Comparison of ENCODE assay signal across 34 mouse cellular contexts in the genomic region with DNA sequence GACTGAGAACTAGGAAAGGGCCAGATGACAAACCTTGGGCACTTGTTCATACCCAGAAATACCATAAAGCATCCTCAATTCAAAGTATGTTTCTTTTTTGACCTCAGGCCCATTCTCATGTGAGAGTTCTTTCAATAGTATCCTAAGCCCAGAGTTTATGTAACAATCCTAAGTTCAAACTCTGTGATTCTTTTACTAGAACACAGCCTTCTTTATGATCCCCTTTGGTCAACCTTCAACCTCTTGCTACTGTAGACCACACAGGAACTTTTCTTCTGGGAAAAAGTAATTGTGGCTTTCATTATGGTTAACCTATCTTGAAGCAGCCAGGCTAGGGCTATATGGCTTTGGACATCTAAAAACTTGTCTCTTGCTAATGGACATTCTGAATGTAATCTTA. TPM values are rescaled to one million over a fixed set of nuclear protein-coding genes. Genes with fewer than 3 reads are reported as not detected.
"Had no signal": no experiment of that assay in that cellular context is flagged by ENCODE, and none has a peak within 500 bp of the region (broad histone marks: within the 10 kb centered on the region; RNA-seq: fewer than 3 reads in every experiment).

No protein-coding gene starts in this region.

- H3K9me3 ChIP-seq: heart, embryonic 10.5 days; heart, embryonic 12.5 days; heart, embryonic 13.5 days; heart, embryonic 15.5 days; hindbrain, embryonic 10.5 days; hindbrain, embryonic 12.5 days; hindbrain, embryonic 13.5 days; hindbrain, embryonic 15.5 days; intestine, embryonic 15.5 days; kidney, embryonic 15.5 days had no signal

- ATAC-seq: hindbrain, embryonic 16.5 days; hindbrain, postnatal 0 days; inflammation-experienced regulatory T-cells, adult 6 months; intestine, embryonic 15.5 days; intestine, embryonic 16.5 days; intestine, postnatal 0 days had no signal

- H3K4me2 ChIP-seq: heart, embryonic 11.5 days; heart, embryonic 12.5 days; heart, embryonic 13.5 days; heart, embryonic 15.5 days; hindbrain, embryonic 12.5 days; hindbrain, embryonic 13.5 days; hindbrain, embryonic 14.5 days; hindbrain, embryonic 15.5 days; intestine, embryonic 15.5 days; kidney, embryonic 15.5 days had no signal

- H3K27ac ChIP-seq: heart, embryonic 10.5 days; heart, embryonic 13.5 days; heart, embryonic 15.5 days; hindbrain, embryonic 10.5 days; hindbrain, embryonic 12.5 days; hindbrain, embryonic 13.5 days; hindbrain, embryonic 14.5 days; hindbrain, embryonic 15.5 days; hindbrain, postnatal 0 days; intestine, embryonic 15.5 days; kidney, embryonic 15.5 days; kidney, postnatal 0 days; layer of hippocampus, adult 2 months; left cerebral cortex, adult 2 months had no signal

- H3K27me3 ChIP-seq: heart, embryonic 12.5 days; heart, embryonic 13.5 days; heart, embryonic 15.5 days; hindbrain, embryonic 12.5 days; hindbrain, embryonic 13.5 days; hindbrain, embryonic 15.5 days; intestine, embryonic 15.5 days; kidney, embryonic 15.5 days had no signal

- DNase-seq: heart, postnatal 10 days; heart, postnatal 14 days; heart, postnatal 36 days; heart, postnatal 4 days; kidney, adult 11 months; kidney, adult 18-20 months; kidney, postnatal 14 days; kidney, postnatal 25 days; kidney, postnatal 36 days; kidney, postnatal 4 days; layer of hippocampus, adult 9-11 months; layer of hippocampus, postnatal 36 days had no signal

- H3K9ac ChIP-seq: heart, embryonic 12.5 days; heart, embryonic 13.5 days; heart, embryonic 15.5 days; hindbrain, embryonic 12.5 days; hindbrain, embryonic 13.5 days; hindbrain, embryonic 14.5 days; hindbrain, embryonic 15.5 days; intestine, embryonic 15.5 days; kidney, embryonic 15.5 days had no signal

- H3K36me3 ChIP-seq: heart, embryonic 10.5 days; heart, embryonic 12.5 days; heart, embryonic 13.5 days; heart, embryonic 15.5 days; hindbrain, embryonic 10.5 days; hindbrain, embryonic 12.5 days; hindbrain, embryonic 13.5 days; hindbrain, embryonic 15.5 days; intestine, embryonic 15.5 days; kidney, embryonic 15.5 days had no signal

- H3K4me3 ChIP-seq: heart, embryonic 10.5 days; heart, embryonic 12.5 days; heart, embryonic 13.5 days; heart, embryonic 15.5 days; hindbrain, embryonic 10.5 days; hindbrain, embryonic 12.5 days; hindbrain, embryonic 13.5 days; hindbrain, embryonic 15.5 days; intestine, embryonic 15.5 days; kidney, embryonic 15.5 days; layer of hippocampus, adult 2 months; left cerebral cortex, adult 2 months had no signal

- H3K4me1 ChIP-seq: heart, embryonic 10.5 days; heart, embryonic 12.5 days; heart, embryonic 13.5 days; heart, embryonic 15.5 days; hindbrain, embryonic 10.5 days; hindbrain, embryonic 12.5 days; hindbrain, embryonic 13.5 days; hindbrain, embryonic 15.5 days; intestine, embryonic 15.5 days; kidney, embryonic 15.5 days had no signal

RNA-seq across cellular contexts. Expression of a gene that starts 48.8 kb away (rescaled TPM):
- polyA plus RNA-seq: heart, embryonic 11.5 days; heart, embryonic 12.5 days; heart, embryonic 13.5 days; hindbrain, embryonic 10.5 days; hindbrain, embryonic 11.5 days; hindbrain, embryonic 12.5 days; hindbrain, embryonic 13.5 days; hindbrain, embryonic 14.5 days; hindbrain, embryonic 15.5 days; hindbrain, embryonic 16.5 days; hindbrain, postnatal 0 days; large intestine, adult 2 months had no signal

RNA-seq across cellular contexts. Expression of a gene that starts 52.9 kb away (rescaled TPM):
- polyA plus RNA-seq: inflammation-experienced regulatory T-cells, adult 6 months had no signal
